19 mouse cellular contexts compared by ENCODE assay signal in genomic region chr15:28037651-28038050, GRCm38 (mm10). TPM values are rescaled to one million over a fixed set of nuclear protein-coding genes. Genes with fewer than 3 reads are reported as not detected.
DNase-seq lines count a peak whose midpoint lies in the region; ATAC-seq lines count a peak whose summit lies in the region.
"Had no signal": no experiment of that assay in that cellular context is flagged by ENCODE, and none has a peak within 500 bp of the region (broad histone marks: within the 10 kb centered on the region; RNA-seq: fewer than 3 reads in every experiment).

No protein-coding gene starts in this region.

- H3K9me3 ChIP-seq in midbrain, embryonic 11.5 days (ENCODE audit: control insufficient read depth, low read length), result no peaks in the 10 kb centered on the region
- no peaks in the 10 kb centered on the region for H3K9me3 ChIP-seq in midbrain, embryonic 15.5 days

- H3K4me3 ChIP-seq in midbrain, embryonic 11.5 days (ENCODE audit: low read depth, low read length), result no peak overlapping the region
- H3K4me3 ChIP-seq in midbrain, embryonic 15.5 days, result no peak overlapping the region

- no peak overlapping the region for H3K27ac ChIP-seq in midbrain, embryonic 11.5 days (ENCODE audit: low read depth, low read length)
- H3K27ac ChIP-seq in midbrain, embryonic 15.5 days, result no peak overlapping the region

- no peaks in the 10 kb centered on the region for H3K27me3 ChIP-seq in midbrain, embryonic 11.5 days (ENCODE audit: control insufficient read depth, insufficient read depth, low read length)
- H3K27me3 ChIP-seq in midbrain, embryonic 15.5 days (replicated peaks), result peaks cover 4% of the 10 kb centered on the region; the same call in 1 of the 2 replicates
- H3K27me3 ChIP-seq: CH12.LX, Patski had no signal

- peaks cover 3% of the 10 kb centered on the region for H3K4me1 ChIP-seq in midbrain, embryonic 11.5 days (ENCODE audit: control insufficient read depth, insufficient read depth, low read length)
- peaks cover 8% of the 10 kb centered on the region; the same call in 1 of the 2 replicates for H3K4me1 ChIP-seq in midbrain, embryonic 15.5 days

- H3K36me3 ChIP-seq in midbrain, embryonic 11.5 days (ENCODE audit: control insufficient read depth, insufficient read depth, low read length), result no peaks in the 10 kb centered on the region
- no peaks in the 10 kb centered on the region for H3K36me3 ChIP-seq in midbrain, embryonic 15.5 days (replicated peaks)
- H3K36me3 ChIP-seq: G1E had no signal

- WGBS in midbrain, embryonic 11.5 days, result 92% methylated on average over 6 of the region's 6 CpGs
- 95% methylated on average over 6 of the region's 6 CpGs for WGBS in midbrain, embryonic 15.5 days

- no peak overlapping the region for H3K9ac ChIP-seq in midbrain, embryonic 11.5 days (ENCODE audit: low read length)
- H3K9ac ChIP-seq in midbrain, embryonic 15.5 days, result no peak overlapping the region

- no peak for ATAC-seq in midbrain, embryonic 11.5 days (ENCODE audit: low FRiP score)
- no peak for ATAC-seq in midbrain, embryonic 15.5 days (replicated peaks)
- ATAC-seq: activated CD4-positive, CD25-positive, alpha-beta regulatory T cell, adult 4 months; CD4-positive, CD25-positive, alpha-beta regulatory T cell, adult 4 months; Patski had no signal

- no peak overlapping the region for H3K4me2 ChIP-seq in midbrain, embryonic 11.5 days
- no peak overlapping the region for H3K4me2 ChIP-seq in midbrain, embryonic 15.5 days

- peak; percentile 83 for DNase-seq in heart, adult 11 months
- DNase-seq in heart, adult 18-20 months, result no peak
- peak; percentile 73 for DNase-seq in midbrain, embryonic 11.5 days (ENCODE audit: low spot score, missing footprints)
- DNase-seq: adrenal gland, adult 2 months; adrenal gland, adult 8-10 months; adrenal gland, postnatal 10 days; adrenal gland, postnatal 14 days; adrenal gland, postnatal 25 days; adrenal gland, postnatal 36 days; B cell, adult 2 months; cerebellum, adult 11 months; cerebellum, adult 11-12 months; cerebellum, adult 18-20 months had no signal

RNA-seq across cellular contexts. Expression of gene Trio, which starts 12.0 kb away (rescaled TPM):
- 10 to 100 TPM; 40.2 to 41.5 TPM for total RNA-seq in heart, adult 18-20 months (2021)
- polyA plus RNA-seq in midbrain, embryonic 11.5 days (2014; fragmentation: Nextera tagmentation; extraction: Ambion mirVana), result 32.5 and 36.2 TPM in 2 replicates
- 40.4 and 42.9 TPM in 2 replicates for polyA plus RNA-seq in midbrain, embryonic 15.5 days (2015; fragmentation: Nextera tagmentation; extraction: Ambion mirVana)
- polyA plus RNA-seq: G1E had no signal

Comparison
In these comparisons a context has a peak if more than half of its experiments do, and no peak if none do; other contexts are left out.
1. DNase-seq: peak in heart, adult 11 months (single experiment) and midbrain, embryonic 11.5 days (single experiment); none in heart, adult 18-20 months (0 of 2).